Mouse (Mus musculus) kidney, postnatal 25 days (tissue): ENCODE measurements at regions not wholly inside any gene's neighbourhood (a gene's known extent, or its start where the extent isn't known, plus 50 kb on each side); places are given as distances from the start of the nearest gene placed in this dataset.
"Not testable (repeated sequence)": the region's sequence is repeated elsewhere in the genome, so short reads cannot be mapped to it uniquely, and the experiment has no call there.

Experiments
- DNase-seq, 2 experiments: peaks; one replicate each; pipeline ENCODE4 v3.0.0; 2021; ENCODE audit warnings: mixed read lengths in 2 of 2

- DNase-seq, result no peak
These were observed 56.7 kb upstream of the Irx2 start for GRCm38 (mm10) chr13:72571871-72572270.

GRCm38 (mm10) chr13:72572846-72573245 lies 55.8 kb upstream of the Irx2 start:
- DNase-seq, result no peak

GRCm38 (mm10) chr13:72574126-72574525 lies 54.5 kb upstream of the Irx2 start:
- not testable (repeated sequence) for DNase-seq

GRCm38 (mm10) chr13:72576485-72576884 lies 52.1 kb upstream of the Irx2 start:
- no peak for DNase-seq

GRCm38 (mm10) chr13:72578416-72578815 lies 50.2 kb upstream of the Irx2 start:
- peak; percentile 42 to 53 for DNase-seq
